Mouse (Mus musculus) left cerebral cortex, adult 9 months (tissue): ENCODE results near the gene Asb16.
A peak's percentile ranks its signal among the peaks of the same experiment; 100 is the strongest.

ENCODE experiments used
- DNase-seq, 2 experiments: peaks; one replicate each; pipeline ENCODE4 v3.0.0; 2022; ENCODE audit warnings: low spot score in 2 of 2

Asb16 gene

GRCm38 (mm10) chr11:102268520-102269244, at the start of gene Asb16:
TSS of gene Asb16 (plus strand) at chr11:102268743.
- no peak for DNase-seq

- peak; percentile 91 to 97 for DNase-seq
These were observed 49.8 kb upstream of the Asb16 start for GRCm38 (mm10) chr11:102218783-102219182.

- peak in 1 of 2 experiments; percentile 59 for DNase-seq
These were observed 49.1 kb upstream of the Asb16 start for GRCm38 (mm10) chr11:102219247-102219993.

- DNase-seq, result no peak
These were observed 48.6 kb upstream of the Asb16 start for GRCm38 (mm10) chr11:102219994-102220346.

GRCm38 (mm10) chr11:102220451-102220850, 48.1 kb upstream of the Asb16 start:
- no peak for DNase-seq

- no peak for DNase-seq
These were observed 47.1 kb upstream of the Asb16 start for GRCm38 (mm10) chr11:102221243-102221953.

- DNase-seq, result no peak
These were observed 46.6 kb upstream of the Asb16 start for GRCm38 (mm10) chr11:102221954-102222351.

- DNase-seq, result no peak
These were observed 45.4 kb upstream of the Asb16 start for GRCm38 (mm10) chr11:102223166-102223565.

- DNase-seq, result no peak
These were observed 43.9 kb upstream of the Asb16 start for GRCm38 (mm10) chr11:102224686-102225085.

- DNase-seq, result no peak
These were observed 43.3 kb upstream of the Asb16 start for GRCm38 (mm10) chr11:102225221-102225620.

GRCm38 (mm10) chr11:102226067-102226978, 42.2 kb upstream of the Asb16 start:
- DNase-seq, result no peak

- DNase-seq, result no peak
These were observed 41.0 kb upstream of the Asb16 start for GRCm38 (mm10) chr11:102227270-102228190.

- DNase-seq, result no peak
These were observed 40.4 kb upstream of the Asb16 start for GRCm38 (mm10) chr11:102228191-102228545.

GRCm38 (mm10) chr11:102228646-102229268, 39.8 kb upstream of the Asb16 start:
- DNase-seq, result no peak

- DNase-seq, result no peak
These were observed 39.1 kb upstream of the Asb16 start for GRCm38 (mm10) chr11:102229331-102229953.

- peak; percentile 92 to 99 for DNase-seq
These were observed 38.4 kb upstream of the Asb16 start, which contains the start of gene Hdac5 for GRCm38 (mm10) chr11:102230006-102230741. TSS of gene Hdac5 (minus strand) at chr11:102230166.

- DNase-seq, result no peak
These were observed 32.5 kb upstream of the Asb16 start for GRCm38 (mm10) chr11:102236022-102236421.

GRCm38 (mm10) chr11:102240636-102241035, 27.9 kb upstream of the Asb16 start:
- no peak for DNase-seq

GRCm38 (mm10) chr11:102241246-102241645, 27.3 kb upstream of the Asb16 start:
- DNase-seq, result no peak
